Mouse (Mus musculus): ENCODE measurements around the gene Scfd1. TPM values are rescaled to one million over a fixed set of nuclear protein-coding genes. Genes with fewer than 3 reads are reported as not detected.

Scfd1 gene
- 10 to 100 TPM; 58.9 to 62.0 TPM for total RNA-seq (2023)

GRCm38 (mm10) chr12:51377003-51377887, at the start of gene Scfd1:
Gene Scfd1, plus strand, starts transcription at chr12:51377510.

DNA sequence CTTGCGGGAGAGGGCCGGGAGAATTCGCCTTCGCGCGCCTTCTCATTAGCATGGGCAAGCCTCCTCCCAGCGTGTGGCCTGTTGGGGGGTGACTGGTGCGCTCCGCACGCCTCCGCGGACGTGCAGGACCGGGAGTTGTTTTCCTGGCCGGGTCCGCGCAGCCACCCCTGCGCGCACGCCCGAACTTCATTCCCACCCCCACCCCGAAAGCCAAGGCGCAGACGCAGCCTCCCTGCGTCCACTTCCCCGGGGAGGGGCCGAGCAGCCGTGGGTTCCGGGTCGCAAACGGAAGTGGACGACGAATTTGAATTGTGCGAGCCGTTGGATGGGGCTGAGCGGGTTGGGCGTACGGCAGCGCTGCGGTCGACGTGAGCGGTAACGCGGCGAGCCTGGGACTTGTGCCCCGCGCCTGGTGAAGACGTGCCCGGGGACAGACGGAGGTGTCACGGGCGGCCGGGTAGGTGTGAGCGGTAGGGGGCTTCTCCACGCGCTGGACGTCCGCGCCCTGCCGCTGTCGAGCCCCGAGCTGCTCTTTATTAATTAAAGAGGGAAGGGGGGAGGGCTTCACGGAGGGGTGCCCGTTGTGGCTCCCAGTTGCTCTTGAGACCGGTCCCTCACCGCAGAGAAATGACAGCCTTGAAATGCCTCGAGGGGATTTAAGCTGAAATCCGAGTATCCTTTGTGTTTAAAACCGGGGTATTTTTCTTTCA, 29.2 kb upstream of the Scfd1 start, which contains the start of gene G2e3:
G2e3 (plus strand) TSS at position 74 of the 710 bp plus-strand sequence.

Other genes starting within 250 kb of the Scfd1 start
- 10 to 100 TPM; 19.5 to 22.7 TPM for gene G2e3, start 29.4 kb upstream of the Scfd1 start, total RNA-seq (2023)
- not detected for gene Coch, start 215.8 kb downstream of the Scfd1 start, total RNA-seq (2023)